Mouse (Mus musculus) right cerebral cortex, adult 2 months (tissue): ENCODE data around the gene Stk17b.

Experiments
- DNase-seq, 2 experiments: peaks; one replicate each; pipeline ENCODE4 v3.0.0; 2021 to 2022; ENCODE audit warnings: low spot score in 2 of 2

Gene Stk17b

DNA sequence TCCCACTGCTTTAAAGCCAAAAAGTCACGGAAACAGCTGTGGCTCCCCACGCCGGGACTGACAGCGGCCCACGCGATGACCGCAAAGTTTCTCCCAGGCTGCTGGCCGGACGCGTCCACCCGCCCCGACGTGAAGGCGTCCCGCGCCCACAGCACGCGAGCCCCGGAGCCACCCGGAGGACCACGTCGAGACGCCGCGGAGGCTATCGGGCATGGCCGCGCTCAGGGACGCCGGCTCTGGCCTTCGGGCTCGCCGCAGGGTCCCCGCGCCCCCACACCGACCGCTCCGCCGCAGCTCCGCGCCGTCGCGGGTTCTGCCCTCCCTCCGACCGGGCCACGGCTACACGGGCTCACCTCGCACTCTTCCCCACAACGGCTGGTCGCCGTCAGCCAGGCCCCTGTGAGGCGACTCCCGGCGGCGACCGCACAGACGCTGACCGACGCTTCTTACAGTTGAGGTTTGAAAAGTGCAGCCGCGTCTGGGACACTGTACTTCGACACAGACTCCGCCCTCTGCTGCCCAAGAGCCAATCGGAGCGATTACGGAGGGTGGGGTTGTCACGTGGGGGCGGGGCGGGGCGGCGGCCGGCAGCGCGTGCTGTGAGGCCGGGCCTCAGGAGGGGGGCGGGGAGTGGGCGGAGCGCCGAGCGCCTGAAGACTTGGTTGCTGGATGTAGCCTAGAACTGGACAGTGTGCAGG, at the start of gene Stk17b:
Stk17b (minus strand) TSS at position 504 of the 698 bp plus-strand sequence.
- DNase-seq, result peak; percentile 49 to 74

DNA sequence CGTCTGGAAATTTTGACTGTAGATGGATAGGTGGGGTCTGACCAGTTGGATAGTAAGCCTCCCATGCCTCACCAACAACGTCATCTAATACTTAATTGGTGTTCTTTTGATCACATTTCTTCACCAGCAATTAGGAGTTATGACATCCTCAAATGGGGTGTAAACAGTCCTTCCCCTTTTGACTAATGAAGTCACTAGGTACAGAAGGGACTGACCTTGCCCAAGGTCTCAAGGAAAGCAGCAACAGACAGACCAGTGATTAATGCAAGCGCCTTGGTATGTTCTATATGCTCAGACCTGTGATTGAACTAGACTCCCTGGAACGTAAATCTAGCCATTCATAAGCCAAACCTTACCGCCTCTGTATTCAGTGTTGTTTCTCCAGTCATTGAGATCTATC, 45.3 kb upstream of the Stk17b start:
- no peak for DNase-seq

DNA sequence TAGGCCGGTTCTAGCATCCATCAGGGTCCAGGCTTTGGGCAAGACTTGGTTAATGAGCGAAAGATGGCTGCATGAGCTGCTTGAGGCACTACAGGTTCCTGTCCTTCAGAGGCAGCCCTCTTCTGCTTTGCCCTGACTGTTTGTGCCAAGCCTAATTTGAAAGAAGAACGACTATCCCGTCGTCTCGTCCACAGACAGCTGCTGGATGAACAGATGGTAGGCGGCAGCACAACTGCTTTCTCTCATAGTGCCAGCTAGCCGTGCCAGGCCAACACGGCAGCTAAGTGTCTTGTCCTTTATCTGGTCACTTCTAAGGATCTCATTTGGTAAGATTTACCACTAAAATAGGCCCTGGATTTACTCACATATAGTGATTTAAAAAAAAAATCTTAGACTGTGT, 44.1 kb upstream of the Stk17b start:
- no peak for DNase-seq

DNA sequence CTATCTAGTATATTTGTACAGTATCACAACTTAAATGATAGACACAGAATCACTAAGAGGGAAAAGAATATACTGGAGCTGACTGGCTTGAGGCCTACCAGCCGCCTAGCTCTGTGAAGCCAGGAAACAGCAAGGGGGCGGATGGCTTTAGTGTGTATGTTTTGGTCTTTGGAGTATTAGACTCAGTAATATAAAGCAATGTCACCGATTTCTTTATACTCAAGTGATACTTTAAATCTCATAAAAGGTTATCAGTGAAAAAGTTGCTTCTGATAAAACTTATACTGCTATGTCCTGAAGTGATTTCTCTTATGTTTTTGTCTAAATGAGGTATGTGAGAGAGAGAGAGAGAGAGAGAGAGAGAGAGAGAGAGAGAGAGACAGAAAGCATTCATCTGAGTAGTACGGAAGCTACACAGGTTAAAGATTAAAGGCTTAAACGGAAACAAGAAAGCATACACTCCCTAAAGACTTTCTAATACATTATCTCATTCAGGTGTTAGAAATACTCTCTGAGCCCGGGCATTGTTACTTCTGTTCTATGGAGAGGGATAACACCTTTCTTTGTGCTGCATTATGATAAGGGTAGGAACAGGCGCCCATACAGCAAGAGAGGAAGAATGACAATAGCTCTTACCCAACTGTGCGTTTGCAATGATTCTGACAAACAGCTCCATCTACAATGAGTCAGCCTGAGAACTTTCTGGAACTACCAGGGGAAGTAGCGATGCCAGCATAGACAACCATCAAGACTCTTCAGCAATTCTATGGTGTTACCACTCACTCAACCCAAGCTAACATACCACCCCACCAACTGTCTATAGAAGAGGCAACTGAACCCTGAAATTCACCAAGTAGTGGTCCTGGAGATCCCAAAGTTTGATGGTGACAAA, 39.7 kb upstream of the Stk17b start:
- DNase-seq, result no peak

DNA sequence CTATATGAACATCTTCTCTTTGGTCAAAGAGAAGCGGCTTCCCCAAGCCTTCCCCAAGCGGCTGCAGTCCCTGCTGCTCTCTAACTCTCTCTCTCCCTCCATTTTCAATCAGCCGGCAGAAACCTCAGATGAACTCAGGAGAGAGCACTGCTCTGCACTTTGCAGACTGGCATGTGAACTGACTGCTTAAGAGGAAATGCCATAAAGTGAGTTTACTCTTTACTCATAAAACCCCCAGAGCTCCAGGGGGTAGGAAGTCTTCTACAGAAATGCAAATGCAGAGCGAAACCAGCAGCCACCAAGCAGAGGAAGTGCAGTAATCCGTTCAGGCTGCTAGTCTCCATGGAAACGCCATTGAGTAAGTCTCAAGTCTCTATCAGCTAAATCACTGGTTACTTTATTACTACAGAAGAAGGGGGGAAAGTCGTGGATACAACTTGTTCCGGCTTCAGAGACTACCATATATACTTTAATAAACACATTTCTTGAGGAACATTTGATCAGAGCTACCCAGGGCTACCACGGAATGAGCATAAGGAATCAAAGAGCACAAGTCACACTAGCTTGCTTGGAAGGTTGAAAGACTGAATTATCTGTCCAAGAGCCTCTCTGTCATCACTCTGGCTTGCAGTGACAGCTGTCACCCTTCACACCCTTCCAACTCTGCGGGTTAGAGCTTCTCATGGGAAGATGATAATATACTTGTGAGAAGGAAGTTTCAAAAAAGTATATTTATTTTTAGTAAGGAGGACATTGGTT, 38.8 kb upstream of the Stk17b start:
- DNase-seq, result peak; percentile 43 to 47

DNA sequence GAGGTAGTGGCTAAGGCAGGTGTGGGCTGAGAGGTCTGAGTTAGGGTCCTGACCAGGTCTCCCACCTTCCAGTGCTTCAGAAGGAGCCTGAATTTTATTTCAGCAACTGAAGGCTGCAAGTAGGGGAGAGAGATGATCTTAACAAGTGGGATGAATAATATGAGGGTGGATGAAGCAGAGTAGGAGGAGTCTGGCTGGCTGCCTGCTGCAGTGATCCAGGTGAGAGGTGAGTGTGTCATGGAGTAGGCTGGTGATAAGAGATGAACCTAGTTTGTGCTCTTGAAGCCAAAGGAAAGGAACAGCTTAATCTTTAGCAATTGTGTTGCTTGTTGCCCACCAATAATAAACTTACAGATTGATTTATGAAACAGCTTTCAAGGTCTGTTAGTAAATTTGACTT, 37.0 kb upstream of the Stk17b start:
- no peak for DNase-seq

DNA sequence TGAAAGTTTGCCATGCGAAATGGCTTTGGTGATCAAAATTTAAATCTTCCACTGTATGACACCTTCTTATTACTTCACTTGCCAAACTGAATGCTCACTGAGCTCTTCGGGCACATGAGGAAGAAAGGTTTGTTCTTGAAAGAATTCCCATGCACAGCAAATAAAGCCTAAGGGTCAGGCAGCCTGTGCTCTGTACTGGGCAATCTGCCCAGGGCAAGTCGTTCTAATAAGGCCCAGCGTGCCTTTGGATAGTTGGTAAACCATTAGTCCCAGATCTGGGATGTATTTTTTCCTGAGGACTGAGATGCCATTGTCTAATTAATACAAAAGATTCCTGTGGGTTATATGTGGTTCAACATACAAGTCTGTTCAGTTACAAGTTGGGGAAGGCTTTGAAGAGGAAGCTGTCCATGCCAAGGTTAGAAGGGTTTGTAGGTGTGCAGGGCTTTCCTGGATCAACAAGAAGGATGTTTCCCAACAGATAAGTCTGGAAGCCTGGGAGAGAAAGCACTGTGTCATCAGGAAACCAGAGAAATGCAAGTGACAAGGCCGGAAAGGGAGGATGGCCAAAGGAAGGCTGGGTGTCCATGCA, 35.1 kb upstream of the Stk17b start:
- DNase-seq, result no peak

DNA sequence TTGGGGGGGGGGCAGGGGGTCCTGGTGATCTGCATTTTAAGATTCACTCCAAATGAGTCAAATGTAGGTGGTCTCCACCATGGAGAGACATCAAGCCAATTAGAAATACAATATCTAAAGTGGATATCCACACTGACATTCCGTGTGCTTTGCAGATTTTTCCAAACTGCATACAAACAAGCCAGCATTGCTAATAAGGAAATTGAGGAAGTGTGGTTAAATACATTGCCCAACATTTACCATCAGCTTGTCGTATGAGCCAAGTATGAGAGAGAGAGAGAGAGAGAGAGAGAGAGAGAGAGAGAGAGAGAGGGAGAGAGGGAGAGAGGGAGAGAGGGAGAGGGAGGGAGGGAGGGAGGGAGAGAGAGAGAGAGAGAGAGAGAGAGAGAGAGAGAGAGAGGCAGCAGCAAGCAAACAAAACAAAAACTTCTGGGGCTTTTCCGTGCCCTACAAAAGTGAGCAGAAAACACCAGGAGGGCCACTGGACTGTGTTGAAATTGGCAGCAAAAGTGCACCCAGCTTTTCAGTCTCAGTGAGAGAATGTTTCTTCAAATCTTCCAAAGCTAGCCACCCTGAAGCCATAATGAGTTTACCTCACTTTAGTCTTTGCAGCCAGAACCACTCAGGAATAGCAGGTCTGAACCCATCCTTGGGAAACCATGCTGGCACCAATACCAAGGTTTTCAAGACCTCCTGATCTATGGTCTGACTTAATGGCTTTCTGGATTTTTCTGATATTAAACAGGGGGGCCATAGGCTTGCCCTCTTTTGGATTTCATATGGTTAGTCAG, 33.2 kb upstream of the Stk17b start:
- DNase-seq, result no peak

DNA sequence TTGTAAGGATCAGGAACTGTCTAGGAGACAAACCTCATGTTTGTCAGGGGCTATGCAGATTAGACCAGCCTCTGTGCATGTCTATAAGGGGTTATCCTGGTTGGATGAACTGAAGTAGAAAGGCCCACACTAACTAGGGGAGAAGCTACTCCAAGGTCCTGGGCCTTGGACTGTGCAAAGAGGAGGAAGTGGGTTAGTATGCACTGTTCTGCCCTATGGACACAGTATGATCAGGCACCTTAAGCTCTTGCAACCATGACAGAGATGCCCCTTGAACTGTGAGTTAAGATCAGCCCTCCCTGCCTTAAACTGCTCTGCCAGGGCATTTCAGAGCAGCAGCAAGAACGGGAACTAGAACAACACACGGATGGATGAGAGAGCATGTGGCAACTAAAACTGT, 31.3 kb upstream of the Stk17b start:
- no peak for DNase-seq

DNA sequence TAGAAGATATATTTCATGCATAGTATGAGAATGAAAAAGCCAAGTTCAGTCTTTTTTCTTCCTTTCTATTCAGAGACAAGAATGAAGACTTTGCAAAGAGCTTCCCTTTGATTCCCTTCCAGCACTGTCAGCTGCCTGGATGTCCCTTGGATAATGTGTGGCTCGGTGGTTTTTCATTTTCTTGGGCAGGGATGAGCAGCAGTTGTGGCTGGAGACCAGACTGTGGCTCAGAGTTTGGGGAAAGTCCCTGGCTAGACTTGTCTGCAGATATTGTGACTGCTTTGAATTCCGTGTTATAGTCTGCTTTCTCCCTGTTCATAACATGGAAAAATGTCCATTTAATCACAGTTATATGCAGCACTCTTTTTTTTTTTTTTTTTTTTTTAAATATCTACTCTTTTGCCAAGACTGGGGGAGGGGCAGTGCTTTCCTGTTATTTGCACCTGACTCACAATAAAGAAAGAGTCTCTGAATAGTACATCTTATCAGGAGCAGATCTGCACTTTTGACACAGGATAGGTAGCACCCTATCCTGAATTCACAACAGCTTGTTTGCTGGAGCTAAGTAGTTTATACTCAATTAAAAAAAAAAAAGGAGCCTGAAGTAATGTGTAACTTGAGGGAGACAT, 29.2 kb upstream of the Stk17b start:
- no peak for DNase-seq

DNA sequence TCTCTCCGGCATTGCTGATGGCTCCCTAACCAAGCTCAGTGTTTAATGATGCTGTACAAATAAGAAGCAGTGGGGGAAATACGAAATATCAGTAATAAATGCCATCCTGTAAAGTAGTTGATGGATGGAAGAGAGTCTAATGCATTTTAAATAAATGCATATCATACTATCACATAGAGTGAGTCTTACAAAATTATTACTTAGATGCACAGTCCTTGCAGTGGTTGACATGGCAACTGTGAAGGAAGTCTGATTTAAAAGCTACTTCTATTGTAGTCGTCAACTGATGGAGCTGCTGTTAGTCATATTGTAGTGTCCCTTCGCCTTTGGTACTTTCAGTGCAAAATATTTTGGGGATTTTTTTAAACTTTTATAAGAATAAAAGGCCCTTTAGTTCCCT, 26.9 kb upstream of the Stk17b start:
- no peak for DNase-seq

DNA sequence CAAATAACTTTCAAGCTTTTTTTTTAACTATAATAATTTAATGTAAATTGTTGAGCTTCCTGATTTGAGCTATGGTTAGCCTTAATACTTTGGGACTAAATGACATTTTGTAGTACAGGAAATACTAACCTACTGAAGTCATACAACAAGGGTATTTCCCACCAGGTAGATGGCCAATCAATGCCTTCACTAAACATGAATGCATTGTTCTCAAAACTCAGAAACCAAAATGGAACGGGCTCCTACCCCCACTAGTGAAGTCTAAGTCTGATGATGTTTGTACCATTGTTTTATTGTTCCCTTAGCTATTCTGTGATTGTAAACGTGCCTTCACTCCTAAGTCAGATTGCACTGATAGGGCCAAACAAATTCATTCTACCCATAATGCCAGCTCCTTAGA, 23.2 kb upstream of the Stk17b start:
- DNase-seq, result no peak

DNA sequence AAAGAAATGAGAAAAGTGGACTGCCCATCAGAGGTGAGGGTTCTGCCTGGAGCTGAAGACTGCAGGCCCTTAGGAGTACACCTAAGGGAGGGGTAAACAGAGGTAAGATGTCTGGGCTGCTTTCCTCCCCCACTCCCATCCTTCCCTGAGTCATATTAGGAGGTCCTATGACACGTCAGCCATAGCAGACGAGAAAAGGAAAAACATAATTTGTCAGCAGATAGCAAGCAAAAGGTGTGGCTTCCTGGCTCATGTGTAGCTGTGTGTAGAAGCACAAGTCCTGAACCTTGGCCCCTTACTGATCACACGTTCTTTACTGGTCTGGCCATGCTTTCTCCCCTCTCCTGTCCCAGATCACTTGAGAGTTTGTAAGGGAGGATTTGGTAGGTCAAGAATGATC, 12.8 kb upstream of the Stk17b start:
- DNase-seq, result no peak

DNA sequence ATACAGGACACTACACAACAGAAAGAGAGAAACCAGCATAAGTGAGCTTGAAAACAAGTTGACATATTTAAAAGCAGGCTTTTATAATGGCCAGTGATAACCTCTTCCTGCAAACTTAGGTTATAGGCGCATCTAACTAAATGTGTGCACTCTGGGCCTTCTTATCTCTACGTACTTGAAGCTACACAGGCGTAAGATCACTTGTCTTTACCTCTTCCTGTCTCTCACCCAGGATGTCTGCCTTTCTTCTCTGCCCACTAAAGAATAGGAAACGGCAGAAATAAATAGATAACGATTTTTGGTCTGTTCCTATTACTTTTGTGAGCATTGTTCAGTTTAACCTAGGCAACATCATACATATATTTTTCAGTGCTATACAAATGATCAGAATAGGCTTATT, 12.1 kb upstream of the Stk17b start:
- DNase-seq, result no peak

DNA sequence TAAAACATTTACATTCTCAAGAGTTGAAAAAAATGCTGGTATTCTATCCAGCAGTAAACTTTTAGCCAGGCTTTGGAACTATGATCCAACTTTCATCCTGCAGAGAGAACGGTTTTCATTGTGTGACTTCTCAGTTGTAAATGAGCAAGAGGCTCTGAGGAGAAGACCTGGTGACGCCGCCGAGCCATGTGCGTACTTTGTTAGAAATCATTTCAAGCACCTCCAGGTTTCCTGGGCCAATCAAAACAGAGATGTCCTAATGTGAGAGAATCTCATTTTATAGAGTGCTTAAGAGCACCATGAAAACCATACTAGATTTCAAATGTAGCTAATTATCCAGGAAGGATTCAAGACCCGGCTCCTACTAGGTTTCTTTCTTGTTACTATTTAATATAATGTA, 11.2 kb upstream of the Stk17b start:
- no peak for DNase-seq

DNA sequence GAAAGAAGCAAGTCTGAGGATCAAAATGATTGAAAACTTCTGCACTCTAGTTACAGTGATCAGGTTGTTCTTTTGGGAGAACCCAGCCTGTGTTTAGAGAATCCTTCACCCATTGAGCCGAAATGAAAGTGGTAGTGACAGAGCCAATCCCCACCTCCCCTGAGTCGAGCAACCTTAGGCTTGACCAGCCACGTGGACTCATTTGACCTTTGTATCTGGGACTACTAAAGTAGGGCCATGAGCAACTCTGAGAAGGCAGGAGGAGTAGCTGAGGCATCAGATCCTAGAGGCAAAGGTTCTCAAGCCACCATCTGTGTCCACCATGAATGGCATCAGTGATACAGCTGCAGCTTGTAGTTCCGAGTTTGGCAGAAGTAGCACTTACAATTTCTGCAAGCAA, 10.6 kb upstream of the Stk17b start:
- DNase-seq, result no peak

DNA sequence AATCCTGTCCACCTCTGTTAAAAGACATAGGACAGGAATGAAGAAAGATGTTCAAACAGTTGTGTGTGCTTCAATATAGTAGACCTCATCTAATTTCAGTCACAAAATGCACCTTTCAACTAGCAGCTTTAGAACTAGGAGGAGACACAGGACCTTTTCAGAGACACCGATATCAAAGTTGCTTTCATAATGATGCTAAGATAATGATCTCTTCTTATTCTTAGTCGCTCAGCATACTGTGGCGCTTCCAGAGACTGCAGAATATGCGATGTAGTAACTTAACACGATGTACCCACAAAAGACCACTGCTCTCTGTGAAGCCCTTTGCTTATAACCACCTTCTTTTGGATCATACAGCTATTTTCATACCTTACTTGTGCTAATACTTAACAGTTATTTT, 10.1 kb upstream of the Stk17b start:
- DNase-seq, result no peak

DNA sequence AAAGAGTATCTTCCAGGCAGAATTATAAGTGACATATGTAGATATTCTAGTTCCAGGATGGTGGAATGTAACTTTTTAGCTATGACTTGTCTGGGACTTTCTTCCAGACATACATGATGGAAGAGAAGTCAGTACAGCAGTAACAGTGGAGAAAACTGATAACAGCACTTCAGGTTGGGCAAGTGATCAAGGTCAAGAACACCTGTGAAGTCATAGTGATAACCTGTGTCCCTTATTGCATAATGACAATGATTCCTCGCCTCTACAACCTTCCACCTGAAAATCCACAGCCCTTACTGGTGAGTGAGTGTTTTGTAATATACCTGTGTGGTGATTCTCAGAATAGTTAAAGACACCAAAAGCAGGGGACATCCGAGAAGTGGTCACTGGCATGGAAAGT, 9.3 kb upstream of the Stk17b start:
- DNase-seq, result no peak

DNA sequence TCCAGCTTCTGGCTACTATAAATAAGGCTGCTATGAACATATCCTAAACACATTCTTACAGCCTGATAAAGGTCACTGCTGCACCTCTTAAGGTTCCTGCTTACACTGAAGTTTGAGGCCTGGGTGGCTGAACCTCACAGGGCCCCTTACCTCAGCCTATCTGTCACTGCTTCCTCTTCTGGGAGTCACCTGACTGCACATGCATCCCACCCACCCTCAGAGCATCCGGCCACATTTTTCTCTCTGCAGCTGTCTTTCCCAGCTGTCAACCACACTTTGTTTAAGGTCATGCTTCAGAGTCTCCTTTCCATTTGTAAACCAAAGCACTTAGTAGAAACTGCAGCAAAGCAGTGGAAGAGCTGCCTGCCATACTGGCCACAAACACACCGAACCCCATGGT, 6.3 kb upstream of the Stk17b start:
- no peak for DNase-seq

DNA sequence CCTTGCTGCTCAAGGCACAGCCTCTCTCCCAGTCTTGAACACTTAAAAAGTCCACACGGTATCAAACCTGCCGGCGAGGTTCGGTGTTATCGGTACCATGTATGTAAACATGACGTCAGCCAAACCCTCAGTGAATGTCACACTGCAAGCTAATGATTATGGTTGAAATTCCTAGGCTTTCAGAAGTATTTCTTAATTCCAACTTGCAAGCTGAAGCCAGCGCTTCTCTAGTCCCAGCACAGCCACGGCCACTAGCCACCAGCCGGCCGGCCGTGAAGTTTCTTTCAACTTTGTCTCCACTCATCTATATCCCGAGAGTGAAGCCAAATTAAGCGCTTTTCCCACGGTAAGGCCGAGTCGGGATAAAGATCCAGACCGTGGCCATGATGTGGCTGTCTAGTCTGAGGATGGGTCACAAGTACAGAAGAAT, 718 bp downstream of the Stk17b start:
- peak; percentile 6 to 14 for DNase-seq

DNA sequence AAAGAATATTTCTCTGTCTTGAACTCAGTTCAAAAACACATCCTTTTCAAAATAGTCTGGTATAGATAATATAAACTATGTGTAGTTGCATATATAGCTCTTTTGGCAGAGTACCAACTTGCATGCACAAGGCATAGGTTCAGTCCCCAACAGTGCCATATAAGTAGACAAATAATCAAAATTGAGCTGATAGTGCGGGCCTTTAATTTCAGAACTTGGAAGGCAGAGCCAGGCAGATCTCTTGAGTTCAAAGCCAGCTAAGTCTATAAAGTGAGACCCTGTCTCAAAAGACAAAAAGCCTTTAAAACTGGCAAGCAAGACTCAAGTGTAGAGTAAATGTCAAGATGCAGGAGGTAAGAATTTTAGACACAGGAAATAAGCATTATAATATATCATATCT, 2.1 kb downstream of the Stk17b start:
- no peak for DNase-seq
